Mouse (Mus musculus): Measurements from ENCODE around the gene Zfp712.

Zfp712 gene

DNA sequence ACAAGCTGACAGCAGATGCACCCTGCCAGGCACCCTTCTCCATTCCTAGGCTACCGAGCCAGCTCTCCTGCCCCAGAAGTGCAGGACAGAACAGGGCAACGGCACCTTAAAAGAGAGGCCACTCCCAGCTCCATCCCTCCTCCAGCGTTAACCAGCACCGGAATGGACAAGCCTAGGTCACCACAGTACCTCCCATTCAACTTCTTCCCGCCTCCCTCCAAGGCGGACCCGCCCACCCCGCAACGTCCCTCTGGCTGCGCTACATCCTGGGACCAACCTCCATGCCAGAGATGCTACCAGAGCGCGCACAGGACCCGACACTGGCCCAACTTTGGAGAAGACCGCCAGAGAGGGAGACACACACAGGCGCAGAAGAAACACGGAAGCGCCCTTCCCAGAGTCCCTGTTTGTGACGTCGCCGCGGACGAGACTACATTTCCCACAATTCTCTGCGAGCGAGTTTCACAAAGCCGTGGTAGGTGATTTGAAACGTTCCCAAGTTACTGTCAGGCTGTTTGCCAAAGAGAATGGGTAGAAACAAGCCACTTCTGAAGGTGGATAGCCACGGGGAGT is at the start of gene Zfp712:
Zfp712 (minus strand) TSS at position 385 of the 573 bp plus-strand sequence.
- DNase-seq (ENCODE audit: low spot score): peak; percentile 86

GRCm38 (mm10) chr13:67108821-67109206 is 47.8 kb upstream of the Zfp712 start:
- no peak for DNase-seq (ENCODE audit: low spot score)

- DNase-seq (ENCODE audit: low spot score): peak; percentile 98
These were observed 47.3 kb upstream of the Zfp712 start, which contains the start of gene Gm28557 for GRCm38 (mm10) chr13:67108194-67108820. Gene Gm28557, minus strand, starts transcription at chr13:67108604.

DNA sequence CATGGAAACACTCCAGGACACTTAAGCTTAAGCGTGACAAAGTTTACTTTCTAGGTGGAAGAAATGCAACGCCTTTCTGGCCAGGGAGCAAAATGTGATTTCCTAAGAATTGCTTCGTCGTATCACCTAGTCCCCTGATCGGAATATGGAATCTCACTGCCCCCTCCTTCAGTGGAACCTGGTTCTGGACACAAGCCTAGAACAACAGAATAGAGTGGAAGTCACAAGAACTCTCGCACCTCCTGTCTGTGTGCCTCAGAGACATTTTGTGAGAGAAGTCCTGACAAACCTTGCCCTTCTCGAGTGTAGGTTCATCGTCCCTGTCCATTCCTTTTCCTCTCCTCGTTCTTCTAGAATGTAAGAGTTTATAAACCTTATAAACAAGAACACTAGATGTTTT is 46.7 kb upstream of the Zfp712 start:
- DNase-seq (ENCODE audit: low spot score): no peak

DNA sequence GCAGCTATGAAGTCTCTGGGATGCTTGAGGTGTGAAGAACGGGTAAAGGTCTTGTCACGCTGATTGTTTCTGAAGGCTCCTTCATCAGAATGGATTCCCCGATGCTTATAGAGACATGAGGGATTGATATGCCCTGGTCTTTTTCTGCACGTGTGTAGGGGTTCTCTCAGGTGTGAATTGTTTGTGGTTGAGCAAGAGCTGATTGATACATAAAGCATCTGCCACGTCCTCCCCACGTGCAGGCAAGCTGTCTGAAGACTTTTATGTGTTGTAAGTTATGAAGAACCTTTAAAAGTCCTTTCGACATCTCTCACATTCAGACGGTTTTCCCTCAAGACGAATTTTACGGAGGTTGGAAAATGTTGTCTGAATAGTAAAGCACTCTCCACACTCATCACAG is 36.9 kb upstream of the Zfp712 start, which contains the start of gene Zfp708:
Zfp708 (minus strand) TSS at position 101 of the 400 bp plus-strand sequence.
- no peak for DNase-seq (ENCODE audit: low spot score)

DNA sequence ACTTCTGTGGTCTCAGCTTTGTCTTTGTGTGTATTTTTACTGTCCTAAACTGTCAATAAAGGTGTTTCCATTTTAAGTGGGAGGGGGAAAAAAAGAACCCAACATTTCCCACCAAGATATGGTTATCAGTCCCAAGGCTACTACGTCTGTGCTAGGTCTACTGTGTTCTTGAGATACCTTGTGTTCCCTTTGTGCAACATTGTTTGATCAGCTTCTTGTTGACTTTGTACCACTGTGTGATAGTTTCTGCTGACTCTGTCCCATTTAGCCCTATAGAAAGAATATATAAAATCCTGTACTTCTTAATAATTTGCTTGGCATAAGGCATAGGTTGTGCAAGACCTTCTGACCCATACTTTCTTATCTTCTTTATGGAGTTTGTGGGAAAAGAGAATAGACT is 29.2 kb upstream of the Zfp712 start:
- DNase-seq (ENCODE audit: low spot score): no peak

DNA sequence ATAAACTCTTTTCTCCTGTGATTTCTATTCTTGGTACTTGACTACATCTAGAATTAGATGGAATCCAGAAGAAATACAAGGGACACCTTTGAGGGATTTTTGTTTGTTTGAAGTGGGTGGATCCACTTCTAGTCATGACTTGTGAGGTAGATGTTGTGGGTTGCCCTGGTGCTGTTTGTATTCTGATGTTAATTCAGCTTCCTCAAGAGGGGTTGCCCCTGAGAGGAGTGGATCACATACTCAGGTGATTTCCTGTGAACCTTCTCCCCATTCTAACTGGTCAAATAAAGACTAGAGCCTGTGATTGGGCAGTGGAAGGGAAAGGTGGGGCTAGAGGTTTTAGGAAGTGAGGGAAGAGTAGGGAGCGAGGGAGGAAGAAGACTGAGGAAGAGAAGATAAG is 21.0 kb upstream of the Zfp712 start:
- DNase-seq (ENCODE audit: low spot score): no peak

GRCm38 (mm10) chr13:67081142-67081713 is 20.3 kb upstream of the Zfp712 start:
- peak; percentile 57 for DNase-seq (ENCODE audit: low spot score)

DNA sequence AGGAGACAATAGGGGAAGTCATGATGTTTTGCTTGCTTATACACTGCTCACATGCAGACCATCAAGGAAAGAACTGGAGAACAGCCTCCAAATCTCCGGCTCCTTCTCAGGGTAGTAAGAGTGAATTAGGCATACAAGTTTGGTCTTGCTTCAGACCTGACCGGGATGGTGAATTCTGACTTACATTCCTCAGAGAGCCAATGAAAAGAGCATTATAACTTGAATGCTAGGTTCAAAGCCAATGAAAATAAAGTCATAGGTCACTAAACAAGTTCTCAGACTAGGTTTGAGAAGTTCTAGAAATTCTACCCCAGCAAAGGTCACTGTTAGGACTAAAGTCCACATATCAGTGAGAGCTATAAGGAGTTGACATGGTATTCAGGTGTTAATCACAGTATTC is 16.3 kb upstream of the Zfp712 start:
- DNase-seq (ENCODE audit: low spot score): no peak

DNA sequence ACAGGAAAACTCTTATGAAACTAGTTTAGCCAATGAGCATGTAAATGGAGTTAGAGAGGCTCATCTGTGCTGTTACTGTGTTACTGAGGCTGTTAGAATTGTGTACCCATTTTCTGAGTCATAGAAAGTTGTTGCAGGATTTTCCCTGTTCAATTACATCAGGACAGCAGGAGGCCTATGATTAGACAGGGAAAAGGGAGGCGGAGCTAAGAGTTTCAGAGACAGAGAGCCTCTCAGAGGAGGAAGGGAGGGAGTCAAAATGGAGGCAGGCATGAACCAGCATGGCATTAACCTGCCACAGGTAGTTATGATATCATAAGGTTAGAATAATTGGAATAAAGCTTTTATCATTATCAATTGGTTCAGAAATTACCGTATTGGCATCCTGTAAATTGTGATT is 11.8 kb upstream of the Zfp712 start:
- DNase-seq (ENCODE audit: low spot score): no peak

- DNase-seq (ENCODE audit: low spot score): no peak
These were observed 4.4 kb upstream of the Zfp712 start for GRCm38 (mm10) chr13:67065386-67065785.

- DNase-seq (ENCODE audit: low spot score): no peak
These were observed 1.5 kb upstream of the Zfp712 start for GRCm38 (mm10) chr13:67062427-67062826.

- DNase-seq (ENCODE audit: low spot score): no peak
These were observed 697 bp downstream of the Zfp712 start for GRCm38 (mm10) chr13:67060161-67060785.

All from c-Kit-positive CD71-positive TER-119-positive erythroid progenitor cells, embryonic 14.5 days (primary cell).